Mouse (Mus musculus) kidney, embryonic 15.5 days (tissue): Measurements from ENCODE around the gene Aldh6a1. TPM values are rescaled to one million over a fixed set of nuclear protein-coding genes. Genes with fewer than 3 reads are reported as not detected.
A peak's percentile ranks its signal among the peaks of the same experiment; 100 is the strongest.

ENCODE experiments used
- ATAC-seq: fragments of 200-750 bp; cut with Nextera tagmentation; replicated peaks from 2 replicates; pipeline ENCODE4 v1.8.0; 2017; ENCODE audit warnings: moderate TSS enrichment; ENCODE audit not compliant: low FRiP score
- H3K27ac ChIP-seq: fragments of 300-500 bp; sonication (generic); 2 replicates; pipeline ENCODE4 v1.5.1; 2015; ENCODE audit warnings: mild to moderate bottlenecking, inconsistent platforms
- H3K27me3 ChIP-seq: fragments of 300-500 bp; sonication (generic); 2 replicates; pipeline ENCODE4 v1.6.1; 2015; ENCODE audit warnings: inconsistent platforms
- H3K36me3 ChIP-seq: fragments of 300-500 bp; sonication (generic); 2 replicates; pipeline ENCODE4 v1.6.1; 2015; ENCODE audit warnings: inconsistent platforms
- H3K4me1 ChIP-seq: fragments of 300-500 bp; sonication (generic); 2 replicates; pipeline ENCODE4 v1.6.1; 2015; ENCODE audit warnings: inconsistent platforms
- H3K4me2 ChIP-seq: fragments of 300-500 bp; sonication (generic); 2 replicates; pipeline ENCODE4 v1.6.1; 2015; ENCODE audit warnings: moderate library complexity, mild to moderate bottlenecking, inconsistent platforms
- H3K4me3 ChIP-seq: fragments of 300-500 bp; sonication (generic); replicated peaks from 2 replicates; pipeline ENCODE4 v1.5.1; 2015; ENCODE audit warnings: mild to moderate bottlenecking, inconsistent platforms
- H3K9ac ChIP-seq: fragments of 300-500 bp; sonication (generic); 2 replicates; pipeline ENCODE4 v1.6.1; 2015; ENCODE audit warnings: mild to moderate bottlenecking, inconsistent platforms
- H3K9me3 ChIP-seq: fragments of 300-500 bp; sonication (generic); replicated peaks from 2 replicates; pipeline ENCODE4 v1.6.1; 2016; ENCODE audit warnings: inconsistent platforms
- WGBS: fragments of 180-500 bp; shearing (Covaris S2); methylation state at CpG from one replicate; pipeline ENCODE4 v1.1.7; 2015; ENCODE audit warnings: mixed read lengths; 5-methylcytosine and 5-hydroxymethylcytosine counted together
- polyA plus RNA-seq: library from polyadenylated mRNA; unstranded; fragments of >200 nt; fragmentation: Nextera tagmentation; extraction: Ambion mirVana; gene quantifications from 2 replicates; pipeline ENCODE4 v1.2.1, GENCODE M21; 2015

Aldh6a1 gene
- polyA plus RNA-seq, 1 experiment from 2014 or later: 60.7 TPM

DNA sequence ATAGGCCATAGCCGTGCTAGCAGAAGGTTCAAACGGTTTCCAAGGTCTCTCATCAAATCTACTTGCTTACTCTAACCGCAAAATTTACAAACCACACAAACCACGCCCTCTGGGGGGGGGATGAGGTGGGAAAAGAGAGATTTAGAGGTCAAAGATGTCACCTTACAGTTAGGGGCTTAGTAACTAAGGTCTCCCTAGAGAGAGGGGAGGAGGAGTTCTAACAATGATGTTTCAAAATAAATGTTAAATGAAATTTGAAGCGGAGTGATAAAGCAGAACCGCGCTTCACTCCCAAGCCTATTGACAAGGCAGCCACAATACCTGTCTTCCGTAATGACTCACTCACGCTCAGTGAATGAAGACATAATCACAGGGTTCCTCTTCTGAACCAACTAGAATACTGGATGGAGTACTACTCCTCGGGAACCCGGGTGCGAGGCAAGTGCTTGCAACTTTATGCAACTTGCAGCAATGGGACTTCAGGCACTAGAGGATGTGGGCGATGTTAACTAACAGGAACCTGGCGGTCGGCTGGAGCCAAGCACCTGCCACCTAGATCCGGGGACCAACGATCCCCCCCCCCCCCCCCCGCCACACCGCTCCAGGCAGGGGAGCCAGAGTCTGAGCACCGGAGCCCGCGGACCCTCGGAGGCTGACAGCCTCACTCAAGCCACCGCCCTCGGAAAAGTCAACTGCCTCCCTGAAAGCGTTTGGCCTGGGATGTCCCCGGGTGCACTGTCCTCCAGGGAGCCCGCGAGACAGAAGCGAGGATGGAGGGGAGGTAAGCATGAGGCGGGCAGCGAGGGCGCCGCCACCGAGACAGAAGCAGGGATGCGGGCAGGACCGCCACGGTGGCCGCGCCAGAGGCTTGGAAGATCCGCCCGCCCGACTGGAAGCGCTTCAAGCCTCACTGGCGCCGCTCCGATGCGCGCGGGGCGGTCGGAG lies 42.7 kb downstream of the Aldh6a1 start:
- Histone ChIP-seq H3K9ac (peak overlapping the region; percentile 73), H3K27ac (peak overlapping the region; percentile 84), H3K4me2 (peak overlapping the region; percentile 95), H3K4me3 (peak overlapping the region; percentile 76), H3K36me3 (no peaks in the 10 kb centered on the region), H3K4me1 (peaks cover 13% of the 10 kb centered on the region), H3K9me3 (no peaks in the 10 kb centered on the region), H3K27me3 (no peaks in the 10 kb centered on the region)
- ATAC-seq: peak; percentile 57
- 1% methylated on average over 52 of the region's 52 CpGs for WGBS

DNA sequence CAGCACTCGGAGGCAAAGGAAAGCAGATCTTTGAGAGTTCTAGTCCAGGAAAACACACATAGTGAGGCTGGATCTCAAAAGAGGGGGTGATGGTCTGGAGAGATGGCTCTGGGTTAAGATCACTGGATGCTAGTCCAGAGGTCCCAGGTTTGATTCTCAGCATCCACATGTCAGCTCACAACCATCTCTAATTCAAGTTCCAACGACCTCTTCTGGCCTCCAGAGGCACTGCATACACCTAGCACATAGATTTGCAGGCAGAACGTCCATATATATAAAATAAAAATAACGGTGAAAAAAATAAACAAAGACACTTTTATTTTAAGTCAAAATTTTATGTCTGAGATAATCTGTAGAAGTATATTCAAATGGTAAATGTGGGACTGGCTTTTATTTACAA lies 43.5 kb downstream of the Aldh6a1 start:
- WGBS: 56% methylated on average over 4 of the region's 4 CpGs
- ATAC-seq: no peak
- H3K27ac ChIP-seq: no peak overlapping the region
- no peak overlapping the region for H3K4me2 ChIP-seq
- no peak overlapping the region for H3K9ac ChIP-seq
- no peaks in the 10 kb centered on the region for H3K36me3 ChIP-seq
- no peak overlapping the region for H3K4me3 ChIP-seq
- H3K27me3 ChIP-seq: no peaks in the 10 kb centered on the region
- peaks cover 18% of the 10 kb centered on the region for H3K4me1 ChIP-seq
- H3K9me3 ChIP-seq: no peaks in the 10 kb centered on the region

DNA sequence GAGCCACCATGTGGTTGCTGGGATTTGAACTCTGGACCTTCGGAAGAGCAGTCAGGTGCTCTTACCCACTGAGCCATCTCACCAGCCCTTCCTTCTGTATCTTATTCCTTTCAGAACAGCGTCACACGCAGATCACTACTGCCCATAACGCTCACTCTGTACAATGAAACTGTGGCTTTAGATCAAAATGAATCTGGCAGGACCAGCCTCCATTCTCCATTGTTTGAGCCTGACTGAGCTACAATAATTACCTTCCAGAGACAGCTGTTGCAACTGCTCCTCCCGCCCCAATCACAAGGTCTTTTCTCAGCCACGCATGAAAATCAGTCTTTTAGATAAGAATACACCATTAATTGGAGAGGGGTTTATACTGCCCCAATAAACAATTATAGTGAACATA lies 46.3 kb downstream of the Aldh6a1 start:
- no peak overlapping the region for H3K9ac ChIP-seq
- H3K27me3 ChIP-seq: no peaks in the 10 kb centered on the region
- H3K27ac ChIP-seq: no peak overlapping the region
- WGBS: 84% methylated on average over 6 of the region's 6 CpGs
- H3K4me3 ChIP-seq: no peak overlapping the region
- H3K9me3 ChIP-seq: no peaks in the 10 kb centered on the region
- ATAC-seq: no peak
- no peaks in the 10 kb centered on the region for H3K36me3 ChIP-seq
- H3K4me1 ChIP-seq: peaks cover 23% of the 10 kb centered on the region
- H3K4me2 ChIP-seq: no peak overlapping the region

DNA sequence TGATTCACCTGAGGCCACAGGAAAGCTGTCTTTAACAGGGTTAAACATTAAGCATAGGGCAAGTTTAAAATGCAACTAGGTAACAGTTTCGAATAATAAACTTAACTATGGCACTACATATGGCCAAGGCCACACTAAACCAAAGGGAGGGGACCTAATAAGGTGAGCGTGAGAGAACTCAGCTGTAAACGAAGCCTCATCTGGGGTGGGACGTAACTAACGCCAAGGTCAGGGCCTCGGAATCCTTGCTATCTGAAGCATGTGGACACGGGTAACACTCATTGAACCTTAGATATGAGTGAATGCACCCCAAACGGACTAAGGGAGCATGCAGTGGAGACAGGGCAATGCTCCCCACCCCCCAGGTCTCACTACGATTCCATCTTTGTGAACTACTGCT lies 47.9 kb downstream of the Aldh6a1 start:
- no peak overlapping the region for H3K9ac ChIP-seq
- peak; percentile 83 for ATAC-seq
- H3K36me3 ChIP-seq: no peaks in the 10 kb centered on the region
- peaks cover 19% of the 10 kb centered on the region for H3K4me1 ChIP-seq
- peak overlapping the region; percentile 12; the same call in 1 of the 2 replicates for H3K4me2 ChIP-seq
- no peaks in the 10 kb centered on the region for H3K9me3 ChIP-seq
- H3K27me3 ChIP-seq: no peaks in the 10 kb centered on the region
- WGBS: 52% methylated on average over 9 of the region's 9 CpGs
- H3K4me3 ChIP-seq: no peak overlapping the region
- H3K27ac ChIP-seq: peak overlapping the region; percentile 33; the same call in 1 of the 2 replicates

DNA sequence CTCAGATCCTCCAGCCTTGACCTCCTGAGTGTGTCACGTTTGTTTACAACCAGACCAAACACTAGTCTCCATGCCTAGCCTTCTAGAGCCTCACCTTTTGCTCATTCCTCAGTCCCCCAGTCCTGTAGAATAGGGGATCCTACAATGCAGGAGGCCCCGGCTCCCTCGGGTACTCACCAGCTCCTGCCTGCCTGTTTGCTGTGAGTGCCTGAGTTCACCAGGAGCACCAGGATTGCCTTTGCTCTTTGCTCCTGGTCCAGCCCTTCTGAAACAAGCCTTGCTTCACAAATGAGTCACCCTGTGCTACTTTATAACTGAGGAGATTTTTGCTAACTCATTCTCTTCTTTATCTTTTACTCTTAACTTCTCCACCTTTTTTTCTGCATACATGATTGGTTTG lies 50.2 kb downstream of the Aldh6a1 start:
- no peak overlapping the region for H3K9ac ChIP-seq
- H3K27ac ChIP-seq: peak overlapping the region; percentile 41
- no peaks in the 10 kb centered on the region for H3K36me3 ChIP-seq
- WGBS: 67% methylated on average over 3 of the region's 3 CpGs
- ATAC-seq: no peak
- no peaks in the 10 kb centered on the region for H3K9me3 ChIP-seq
- H3K4me2 ChIP-seq: no peak overlapping the region
- H3K4me1 ChIP-seq: peaks cover 15% of the 10 kb centered on the region; the same call in 1 of the 2 replicates
- H3K4me3 ChIP-seq: no peak overlapping the region
- H3K27me3 ChIP-seq: no peaks in the 10 kb centered on the region

DNA sequence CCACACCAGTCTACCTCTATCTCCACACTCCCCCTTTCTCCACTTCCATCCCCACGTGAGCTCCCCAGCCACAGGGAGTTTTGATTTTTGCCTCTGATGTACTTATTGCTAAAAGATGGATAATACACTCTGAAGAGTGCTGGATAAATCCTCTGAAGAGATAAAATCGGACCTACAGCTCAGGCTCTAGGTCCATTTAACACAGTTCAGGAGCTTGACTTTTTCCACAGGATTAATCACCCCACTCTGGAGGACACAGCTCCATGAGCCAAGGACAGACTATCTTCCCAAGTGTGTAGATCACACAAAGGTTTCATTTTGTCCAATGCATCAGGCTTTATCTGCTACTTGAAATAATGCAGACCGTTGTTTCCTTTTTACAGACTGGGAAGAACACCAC lies 50.7 kb downstream of the Aldh6a1 start:
- Histone ChIP-seq H3K27ac (peak overlapping the region; percentile 41), H3K4me3 (no peak overlapping the region), H3K9ac (no peak overlapping the region), H3K4me2 (no peak overlapping the region), H3K4me1 (peaks cover 15% of the 10 kb centered on the region; the same call in 1 of the 2 replicates), H3K9me3 (no peaks in the 10 kb centered on the region), H3K27me3 (no peaks in the 10 kb centered on the region), H3K36me3 (no peaks in the 10 kb centered on the region)
- WGBS: 81% methylated on average over 3 of the region's 3 CpGs
- no peak for ATAC-seq

DNA sequence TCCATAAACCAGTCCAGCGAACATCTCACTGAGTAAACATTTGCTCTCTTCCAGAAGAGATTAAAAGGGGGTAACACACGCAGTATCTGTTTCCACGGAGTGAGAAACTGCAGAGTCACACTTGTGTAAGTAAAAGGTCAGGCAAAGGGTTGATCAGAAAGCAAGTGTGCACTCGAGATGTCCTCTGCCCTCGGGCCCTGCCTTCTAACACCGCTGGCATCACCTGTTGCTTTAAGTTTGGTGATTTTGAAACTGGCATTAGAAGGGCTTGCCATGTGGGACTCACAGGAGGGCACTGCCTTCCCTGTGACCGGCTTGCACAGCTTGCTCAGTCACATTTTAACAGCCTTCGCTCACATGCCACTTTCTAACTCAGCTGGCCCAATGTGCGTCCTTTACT lies 51.1 kb downstream of the Aldh6a1 start:
- no peak overlapping the region for H3K9ac ChIP-seq
- H3K4me2 ChIP-seq: no peak overlapping the region
- H3K4me3 ChIP-seq: no peak overlapping the region
- 60% methylated on average over 9 of the region's 9 CpGs for WGBS
- peak overlapping the region; percentile 41 for H3K27ac ChIP-seq
- no peak for ATAC-seq
- no peaks in the 10 kb centered on the region for H3K27me3 ChIP-seq
- no peaks in the 10 kb centered on the region for H3K36me3 ChIP-seq
- H3K4me1 ChIP-seq: peaks cover 15% of the 10 kb centered on the region; the same call in 1 of the 2 replicates
- no peaks in the 10 kb centered on the region for H3K9me3 ChIP-seq

DNA sequence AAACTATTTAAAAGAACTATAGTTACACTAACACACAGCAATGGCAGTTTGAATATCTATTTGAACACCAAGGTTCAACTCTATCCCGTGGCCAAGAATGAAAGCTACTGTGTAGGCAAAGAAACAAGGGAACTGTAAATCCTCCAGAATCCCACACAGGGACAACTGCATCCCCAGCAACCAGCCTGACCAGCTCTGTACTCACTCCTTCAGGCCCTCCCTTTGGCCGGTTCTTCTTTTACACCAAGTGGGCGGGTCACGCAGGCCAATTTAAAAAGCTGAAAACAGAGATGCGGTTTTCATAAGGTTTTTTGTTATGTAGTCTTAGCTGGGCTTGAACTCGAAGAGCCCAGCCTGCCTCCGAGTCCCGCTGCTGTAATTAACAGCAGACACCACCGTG lies 51.7 kb downstream of the Aldh6a1 start:
- H3K9me3 ChIP-seq: no peaks in the 10 kb centered on the region
- H3K27me3 ChIP-seq: no peaks in the 10 kb centered on the region
- H3K9ac ChIP-seq: no peak overlapping the region
- H3K36me3 ChIP-seq: no peaks in the 10 kb centered on the region
- peak overlapping the region; percentile 41; the same call in 1 of the 2 replicates for H3K27ac ChIP-seq
- ATAC-seq: no peak
- no peak overlapping the region for H3K4me3 ChIP-seq
- 74% methylated on average over 9 of the region's 9 CpGs for WGBS
- H3K4me2 ChIP-seq: no peak overlapping the region
- peaks cover 15% of the 10 kb centered on the region; the same call in 1 of the 2 replicates for H3K4me1 ChIP-seq

DNA sequence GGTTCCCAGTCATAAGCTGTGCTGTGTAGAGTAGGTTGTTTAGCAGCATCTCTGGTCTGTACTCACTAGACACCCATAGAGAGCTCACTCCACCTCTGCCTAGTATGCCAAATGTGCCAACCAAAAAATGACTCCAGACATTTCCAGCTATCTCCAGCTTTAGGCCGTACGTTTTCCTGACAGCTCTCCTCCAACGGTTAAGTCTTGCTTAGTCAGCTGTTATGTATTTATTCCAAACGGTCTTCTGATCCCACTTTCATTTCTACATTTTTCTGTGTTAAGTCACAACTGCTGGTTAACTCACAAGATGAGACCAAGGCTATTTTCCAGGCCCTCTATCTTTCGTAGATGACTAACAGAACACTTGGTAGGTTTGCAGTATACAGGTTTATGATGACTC lies 52.2 kb downstream of the Aldh6a1 start:
- no peak for ATAC-seq
- H3K9me3 ChIP-seq: no peaks in the 10 kb centered on the region
- no peak overlapping the region for H3K27ac ChIP-seq
- no peaks in the 10 kb centered on the region for H3K27me3 ChIP-seq
- WGBS: 69% methylated on average over 5 of the region's 5 CpGs
- H3K4me3 ChIP-seq: no peak overlapping the region
- H3K9ac ChIP-seq: no peak overlapping the region
- H3K4me1 ChIP-seq: peaks cover 15% of the 10 kb centered on the region; the same call in 1 of the 2 replicates
- H3K4me2 ChIP-seq: no peak overlapping the region
- no peaks in the 10 kb centered on the region for H3K36me3 ChIP-seq

DNA sequence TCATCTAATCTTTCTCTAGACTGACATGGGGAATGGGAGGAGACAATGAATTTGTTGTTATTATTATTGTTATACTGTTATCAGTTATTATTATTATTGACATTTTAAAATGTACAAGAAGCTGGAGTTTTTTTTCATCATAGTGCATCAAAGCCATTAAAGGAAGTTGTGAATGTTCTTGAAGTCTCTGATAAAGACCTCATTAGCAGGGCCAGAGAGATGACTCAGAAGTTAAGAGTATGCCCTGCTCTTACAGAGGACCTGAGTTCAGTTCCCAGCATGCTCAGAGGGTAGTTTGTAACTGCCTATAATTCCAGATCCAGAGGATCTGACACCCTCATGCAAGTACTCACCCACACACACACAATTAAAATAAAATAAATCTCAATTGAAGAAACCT lies 53.1 kb downstream of the Aldh6a1 start:
- H3K27me3 ChIP-seq: no peaks in the 10 kb centered on the region
- no peak overlapping the region for H3K27ac ChIP-seq
- ATAC-seq: no peak
- H3K4me3 ChIP-seq: no peak overlapping the region
- H3K4me1 ChIP-seq: peaks cover 12% of the 10 kb centered on the region; the same call in 1 of the 2 replicates
- H3K4me2 ChIP-seq: no peak overlapping the region
- no peaks in the 10 kb centered on the region for H3K9me3 ChIP-seq
- H3K9ac ChIP-seq: no peak overlapping the region
- no peaks in the 10 kb centered on the region for H3K36me3 ChIP-seq

DNA sequence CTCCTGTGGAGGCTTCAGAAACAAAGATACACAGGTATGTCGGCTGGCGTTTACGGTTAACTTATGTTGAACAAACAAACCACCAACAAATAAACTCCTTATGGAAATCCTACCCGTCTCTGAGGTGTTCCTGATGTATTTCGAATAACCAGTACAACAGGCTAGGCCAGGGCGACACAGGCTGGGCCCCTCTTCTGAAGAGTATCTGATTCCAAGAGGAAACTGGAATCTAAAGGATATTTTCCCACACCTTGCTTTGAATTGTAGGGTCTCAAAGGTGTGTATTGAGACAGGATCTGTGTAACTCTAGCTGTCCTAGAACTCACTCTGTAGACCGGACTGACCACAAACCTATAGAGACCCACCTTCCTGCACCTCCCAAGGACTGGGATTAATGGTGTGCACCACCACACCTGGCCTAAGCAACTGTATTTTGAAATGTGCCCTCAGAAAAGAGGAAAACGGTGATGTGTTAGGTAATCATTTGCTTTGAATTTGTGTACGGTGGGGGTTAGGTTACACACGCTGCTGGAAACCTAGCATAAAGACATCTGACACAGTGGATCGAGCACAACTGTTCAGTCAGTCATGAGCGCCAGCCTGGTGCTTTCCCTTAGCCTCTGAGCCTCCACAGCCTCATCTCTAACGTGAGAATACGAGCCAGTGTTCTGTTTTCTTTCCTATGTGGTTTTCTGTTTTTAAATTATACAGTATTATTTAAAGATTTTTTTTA lies 53.7 kb downstream of the Aldh6a1 start:
- H3K27me3 ChIP-seq: no peaks in the 10 kb centered on the region
- H3K4me2 ChIP-seq: no peak overlapping the region
- peaks cover 9% of the 10 kb centered on the region; the same call in 1 of the 2 replicates for H3K4me1 ChIP-seq
- 76% methylated on average over 14 of the region's 14 CpGs for WGBS
- no peak overlapping the region for H3K4me3 ChIP-seq
- H3K9me3 ChIP-seq: no peaks in the 10 kb centered on the region
- H3K9ac ChIP-seq: no peak overlapping the region
- no peak for ATAC-seq
- H3K36me3 ChIP-seq: no peaks in the 10 kb centered on the region
- H3K27ac ChIP-seq: no peak overlapping the region

DNA sequence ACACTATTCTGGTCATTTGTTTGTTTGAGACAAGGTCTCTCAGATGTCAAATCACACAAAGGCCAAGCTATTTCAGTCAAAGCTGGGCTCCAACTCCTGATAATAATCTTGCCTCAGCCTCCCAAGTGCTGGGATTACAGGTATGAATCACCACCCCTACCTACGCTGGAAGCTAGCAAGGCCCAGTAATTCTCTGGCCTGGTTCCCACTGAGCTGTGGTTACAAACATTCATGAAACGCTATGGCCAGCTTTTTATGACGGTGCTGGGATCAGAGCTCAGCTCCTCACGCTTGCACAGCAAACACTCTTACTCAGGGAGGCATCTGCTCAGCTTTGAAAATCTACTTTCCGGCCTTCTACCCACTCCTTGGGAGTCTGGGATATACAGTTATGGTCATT lies 57.0 kb downstream of the Aldh6a1 start:
- Histone ChIP-seq H3K27me3 (no peaks in the 10 kb centered on the region), H3K27ac (no peak overlapping the region), H3K4me1 (no peaks in the 10 kb centered on the region), H3K9me3 (no peaks in the 10 kb centered on the region), H3K4me2 (no peak overlapping the region), H3K4me3 (no peak overlapping the region), H3K36me3 (0 out of 2 replicates have a peak, but pooled peaks cover 3% of the 10 kb centered on the region), H3K9ac (no peak overlapping the region)
- no peak for ATAC-seq
- 86% methylated on average over 5 of the region's 5 CpGs for WGBS
